ENCODE assay signal across 12 mouse cellular contexts in genomic region chr7:70067828-70068719, GRCm38 (mm10).
A peak's percentile ranks its signal among the peaks of the same experiment; 100 is the strongest.
DNase-seq lines count a peak whose midpoint lies in the region; ATAC-seq and TF ChIP-seq lines count a peak whose summit lies in the region.
"Had no signal": no experiment of that assay in that cellular context is flagged by ENCODE, and none has a peak within 500 bp of the region (broad histone marks: within the 10 kb centered on the region; RNA-seq: fewer than 3 reads in every experiment).

No protein-coding gene starts in this region.

- no peaks in the 10 kb centered on the region for H3K36me3 ChIP-seq in intestine, embryonic 14.5 days (ENCODE audit: control insufficient read depth, insufficient read depth, low read length)
- no peaks in the 10 kb centered on the region for H3K36me3 ChIP-seq in intestine, postnatal 0 days (ENCODE audit: control insufficient read depth, insufficient read depth)
- H3K36me3 ChIP-seq in embryonic facial prominence, embryonic 10.5 days (replicated peaks) = no peaks in the 10 kb centered on the region
- H3K36me3 ChIP-seq in hindbrain, embryonic 11.5 days (ENCODE audit: control insufficient read depth, insufficient read depth, low read length) = no peaks in the 10 kb centered on the region
- H3K36me3 ChIP-seq in neural tube, embryonic 11.5 days (ENCODE audit: control insufficient read depth, insufficient read depth, low read length) = no peaks in the 10 kb centered on the region

- H3K27ac ChIP-seq in intestine, embryonic 14.5 days (ENCODE audit: low read depth) = no peak overlapping the region
- no peak overlapping the region for H3K27ac ChIP-seq in intestine, postnatal 0 days (ENCODE audit: low read depth, low read length)
- H3K27ac ChIP-seq in embryonic facial prominence, embryonic 10.5 days (replicated peaks) = peak overlapping the region; percentile 54
- peak overlapping the region; percentile 24 for H3K27ac ChIP-seq in hindbrain, embryonic 11.5 days (ENCODE audit: low read depth, low read length)
- H3K27ac ChIP-seq in neural tube, embryonic 11.5 days (ENCODE audit: low read depth, low read length) = no peak overlapping the region
- H3K27ac ChIP-seq: macrophage had no signal

- TF ChIP-seq CTCF in intestine, postnatal 0 days (IDR thresholded peaks at IDR 0.05; ENCODE audit: low read depth) = no peak

- H3K4me1 ChIP-seq in intestine, embryonic 14.5 days (replicated peaks; ENCODE audit: control insufficient read depth, insufficient read depth, low read length) = peaks cover 10% of the 10 kb centered on the region; the same call in 1 of the 2 replicates
- H3K4me1 ChIP-seq in intestine, postnatal 0 days (replicated peaks; ENCODE audit: control insufficient read depth, insufficient read depth, low read length) = no peaks in the 10 kb centered on the region
- H3K4me1 ChIP-seq in embryonic facial prominence, embryonic 10.5 days = peaks cover 22% of the 10 kb centered on the region
- H3K4me1 ChIP-seq in hindbrain, embryonic 11.5 days (replicated peaks; ENCODE audit: control insufficient read depth, insufficient read depth, low read length) = peaks cover 2% of the 10 kb centered on the region; the same call in 1 of the 2 replicates
- no peaks in the 10 kb centered on the region for H3K4me1 ChIP-seq in neural tube, embryonic 11.5 days (ENCODE audit: control insufficient read depth, insufficient read depth, low read length)

- H3K9me3 ChIP-seq in intestine, embryonic 14.5 days (ENCODE audit: control insufficient read depth, low read length) = no peaks in the 10 kb centered on the region
- no peaks in the 10 kb centered on the region for H3K9me3 ChIP-seq in intestine, postnatal 0 days (ENCODE audit: control insufficient read depth)
- H3K9me3 ChIP-seq in embryonic facial prominence, embryonic 10.5 days = no peaks in the 10 kb centered on the region
- H3K9me3 ChIP-seq in hindbrain, embryonic 11.5 days (ENCODE audit: control insufficient read depth, low read length) = no peaks in the 10 kb centered on the region
- no peaks in the 10 kb centered on the region for H3K9me3 ChIP-seq in neural tube, embryonic 11.5 days (ENCODE audit: control insufficient read depth, low read length)

- DNase-seq in intestine, embryonic 14.5 days (ENCODE audit: low spot score) = no peak
- peak; percentile 53 for DNase-seq in embryonic facial prominence, embryonic 10.5 days (ENCODE audit: low spot score)
- DNase-seq in hindbrain, embryonic 11.5 days (ENCODE audit: low spot score) = peak; percentile 67
- DNase-seq in neural tube, embryonic 11.5 days (ENCODE audit: low spot score) = peak; percentile 27
- no peak for DNase-seq in left cerebral cortex, adult 8-10 months (ENCODE audit: low spot score in 2 of 2)
- no peak for DNase-seq in adrenal gland, adult 18-20 months (ENCODE audit: low spot score in 2 of 2)
- DNase-seq: adrenal gland, postnatal 10 days; right cerebral cortex, postnatal 14 days had no signal

- H3K9ac ChIP-seq in intestine, embryonic 14.5 days (ENCODE audit: low read length) = no peak overlapping the region
- H3K9ac ChIP-seq in intestine, postnatal 0 days (ENCODE audit: low read depth, low read length) = no peak overlapping the region
- no peak overlapping the region; the same call in 1 of the 2 replicates for H3K9ac ChIP-seq in hindbrain, embryonic 11.5 days (ENCODE audit: low read depth, low read length)
- no peak overlapping the region for H3K9ac ChIP-seq in neural tube, embryonic 11.5 days (ENCODE audit: low read length)

- 0 out of 2 replicates have a peak overlapping the region, but pooled peaks have one; percentile 24 for H3K4me2 ChIP-seq in intestine, embryonic 14.5 days (ENCODE audit: low read length)
- no peak overlapping the region for H3K4me2 ChIP-seq in intestine, postnatal 0 days (replicated peaks; ENCODE audit: low read depth)
- H3K4me2 ChIP-seq in hindbrain, embryonic 11.5 days (replicated peaks; ENCODE audit: low read depth, low read length) = 0 out of 2 replicates have a peak overlapping the region, but pooled peaks have one; percentile 9
- no peak overlapping the region for H3K4me2 ChIP-seq in neural tube, embryonic 11.5 days (ENCODE audit: low read depth)

- H3K4me3 ChIP-seq in intestine, embryonic 14.5 days (ENCODE audit: low read depth, low read length) = no peak overlapping the region
- no peak overlapping the region for H3K4me3 ChIP-seq in intestine, postnatal 0 days (ENCODE audit: low read depth, low read length)
- H3K4me3 ChIP-seq in embryonic facial prominence, embryonic 10.5 days = peak overlapping the region; percentile 28
- H3K4me3 ChIP-seq in hindbrain, embryonic 11.5 days (ENCODE audit: low read depth, low read length) = no peak overlapping the region
- no peak overlapping the region for H3K4me3 ChIP-seq in neural tube, embryonic 11.5 days (ENCODE audit: low read depth, low read length)
- H3K4me3 ChIP-seq: erythroblast, embryonic 14.5 days had no signal

- ATAC-seq in intestine, embryonic 14.5 days (replicated peaks; ENCODE audit: low FRiP score, low TSS enrichment, low read depth) = no peak
- no peak for ATAC-seq in intestine, postnatal 0 days
- ATAC-seq in hindbrain, embryonic 11.5 days (ENCODE audit: low FRiP score) = peak; percentile 79
- ATAC-seq in neural tube, embryonic 11.5 days (ENCODE audit: insufficient read depth, low FRiP score, low TSS enrichment) = no peak
- ATAC-seq in cerebellum, adult (ENCODE audit: insufficient number of reproducible peaks, low FRiP score, low TSS enrichment) = no peak

- 20% methylated on average over 18 of the region's 18 CpGs for WGBS in intestine, embryonic 14.5 days
- WGBS in intestine, postnatal 0 days = 31% methylated on average over 18 of the region's 18 CpGs
- 25% methylated on average over 18 of the region's 18 CpGs for WGBS in embryonic facial prominence, embryonic 10.5 days
- WGBS in hindbrain, embryonic 11.5 days = 16% methylated on average over 18 of the region's 18 CpGs
- WGBS in neural tube, embryonic 11.5 days = 35% methylated on average over 18 of the region's 18 CpGs

- no peaks in the 10 kb centered on the region for H3K27me3 ChIP-seq in intestine, embryonic 14.5 days (replicated peaks; ENCODE audit: control insufficient read depth, insufficient read depth, low read length)
- H3K27me3 ChIP-seq in intestine, postnatal 0 days (replicated peaks; ENCODE audit: control insufficient read depth, insufficient read depth, low read length) = no peaks in the 10 kb centered on the region
- H3K27me3 ChIP-seq in embryonic facial prominence, embryonic 10.5 days (replicated peaks; ENCODE audit: low read depth, poor library complexity, severe bottlenecking) = peaks cover 7% of the 10 kb centered on the region; the same call in 1 of the 2 replicates
- H3K27me3 ChIP-seq in hindbrain, embryonic 11.5 days (ENCODE audit: control insufficient read depth, insufficient read depth, low read length) = no peaks in the 10 kb centered on the region
- H3K27me3 ChIP-seq in neural tube, embryonic 11.5 days (ENCODE audit: control insufficient read depth, insufficient read depth, low read length) = no peaks in the 10 kb centered on the region

Comparison
In these comparisons a context has a peak if more than half of its experiments do, and no peak if none do; other contexts are left out.
1. H3K4me2 ChIP-seq: peak in intestine, embryonic 14.5 days (single experiment) and hindbrain, embryonic 11.5 days (single experiment); none in intestine, postnatal 0 days (single experiment) and neural tube, embryonic 11.5 days (single experiment).
2. DNase-seq: peak in embryonic facial prominence, embryonic 10.5 days (single experiment), hindbrain, embryonic 11.5 days (single experiment) and neural tube, embryonic 11.5 days (single experiment); none in intestine, embryonic 14.5 days (single experiment), left cerebral cortex, adult 8-10 months (0 of 2) and adrenal gland, adult 18-20 months (0 of 2).
3. H3K27ac ChIP-seq: peak in embryonic facial prominence, embryonic 10.5 days (single experiment) and hindbrain, embryonic 11.5 days (single experiment); none in intestine, embryonic 14.5 days (single experiment), intestine, postnatal 0 days (single experiment) and neural tube, embryonic 11.5 days (single experiment).